Mouse (Mus musculus) R1 (cell line): ENCODE results near the gene Sobp.

Experiments used
- DNase-seq: peaks from one replicate; pipeline ENCODE4 v3.0.0-alpha.2; 2018; ENCODE audit warnings: low read depth, low spot score

Sobp gene

GRCm38 (mm10) chr10:43035579-43035978 lies 138.8 kb downstream of the Sobp start:
- DNase-seq: no peak

- no peak for DNase-seq
Observed at GRCm38 (mm10) chr10:43034811-43035210, 139.5 kb downstream of the Sobp start.

GRCm38 (mm10) chr10:43033481-43034248 lies 140.7 kb downstream of the Sobp start:
- no peak for DNase-seq

GRCm38 (mm10) chr10:43027006-43027405 lies 147.3 kb downstream of the Sobp start:
- no peak for DNase-seq

GRCm38 (mm10) chr10:43023454-43024194 lies 150.7 kb downstream of the Sobp start:
- no peak for DNase-seq

- no peak for DNase-seq
Observed at GRCm38 (mm10) chr10:43022190-43022761, 152.1 kb downstream of the Sobp start.

GRCm38 (mm10) chr10:43021512-43022116 lies 152.7 kb downstream of the Sobp start:
- no peak for DNase-seq

GRCm38 (mm10) chr10:43021017-43021416 lies 153.3 kb downstream of the Sobp start:
- no peak for DNase-seq

GRCm38 (mm10) chr10:43014782-43015181 lies 159.5 kb downstream of the Sobp start:
- DNase-seq: no peak

- no peak for DNase-seq
Observed at GRCm38 (mm10) chr10:43014358-43014757, 160.0 kb downstream of the Sobp start.

GRCm38 (mm10) chr10:43008116-43008515 lies 166.2 kb downstream of the Sobp start:
- no peak for DNase-seq

- no peak for DNase-seq
Observed at GRCm38 (mm10) chr10:43006534-43006933, 167.8 kb downstream of the Sobp start.

- no peak for DNase-seq
Observed at GRCm38 (mm10) chr10:43005677-43006076, 168.7 kb downstream of the Sobp start.

GRCm38 (mm10) chr10:43005031-43005430 lies 169.3 kb downstream of the Sobp start:
- no peak for DNase-seq

- no peak for DNase-seq
Observed at GRCm38 (mm10) chr10:43004174-43004734, 170.1 kb downstream of the Sobp start.

- no peak for DNase-seq
Observed at GRCm38 (mm10) chr10:43003466-43003757, 170.9 kb downstream of the Sobp start.

GRCm38 (mm10) chr10:43002721-43003465 lies 171.4 kb downstream of the Sobp start:
- peak; percentile 46 for DNase-seq

GRCm38 (mm10) chr10:43002066-43002678 lies 172.2 kb downstream of the Sobp start:
- DNase-seq: peak; percentile 76

GRCm38 (mm10) chr10:43001433-43001832 lies 172.9 kb downstream of the Sobp start:
- DNase-seq: no peak

GRCm38 (mm10) chr10:42999324-42999723 lies 175.0 kb downstream of the Sobp start:
- DNase-seq: no peak

- no peak for DNase-seq
Observed at GRCm38 (mm10) chr10:42997278-42997677, 177.1 kb downstream of the Sobp start.
